Mouse (Mus musculus): Measurements from ENCODE around the gene Mas1.

DNA sequence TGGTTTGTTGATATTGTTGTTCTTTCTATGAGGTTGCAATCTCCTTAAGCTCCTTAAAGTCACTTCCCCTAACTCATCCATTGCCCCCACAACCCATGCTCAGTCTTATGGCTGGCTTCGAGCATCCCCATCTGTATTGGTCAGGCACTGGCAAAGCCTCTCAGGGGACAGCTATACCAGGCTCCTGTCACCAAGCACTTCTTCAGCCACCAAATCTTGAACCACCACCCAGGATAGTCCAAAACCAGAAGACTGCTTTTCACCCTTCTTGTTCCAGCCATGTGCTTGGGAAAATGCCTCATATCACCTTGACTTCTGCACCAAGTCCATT, 57.0 kb downstream of the Mas1 start:
- TF ChIP-seq CTCF (IDR thresholded peaks at IDR 0.05; ENCODE audit: borderline replicate concordance, extremely low read depth, insufficient read depth, insufficient read length) (no peak), POLR2A (IDR thresholded peaks at IDR 0.05; ENCODE audit: borderline replicate concordance, extremely low read depth, insufficient read depth, insufficient read length, poor library complexity, severe bottlenecking) (no peak)
